Mouse (Mus musculus): ENCODE results near the gene Spag5.

DNA sequence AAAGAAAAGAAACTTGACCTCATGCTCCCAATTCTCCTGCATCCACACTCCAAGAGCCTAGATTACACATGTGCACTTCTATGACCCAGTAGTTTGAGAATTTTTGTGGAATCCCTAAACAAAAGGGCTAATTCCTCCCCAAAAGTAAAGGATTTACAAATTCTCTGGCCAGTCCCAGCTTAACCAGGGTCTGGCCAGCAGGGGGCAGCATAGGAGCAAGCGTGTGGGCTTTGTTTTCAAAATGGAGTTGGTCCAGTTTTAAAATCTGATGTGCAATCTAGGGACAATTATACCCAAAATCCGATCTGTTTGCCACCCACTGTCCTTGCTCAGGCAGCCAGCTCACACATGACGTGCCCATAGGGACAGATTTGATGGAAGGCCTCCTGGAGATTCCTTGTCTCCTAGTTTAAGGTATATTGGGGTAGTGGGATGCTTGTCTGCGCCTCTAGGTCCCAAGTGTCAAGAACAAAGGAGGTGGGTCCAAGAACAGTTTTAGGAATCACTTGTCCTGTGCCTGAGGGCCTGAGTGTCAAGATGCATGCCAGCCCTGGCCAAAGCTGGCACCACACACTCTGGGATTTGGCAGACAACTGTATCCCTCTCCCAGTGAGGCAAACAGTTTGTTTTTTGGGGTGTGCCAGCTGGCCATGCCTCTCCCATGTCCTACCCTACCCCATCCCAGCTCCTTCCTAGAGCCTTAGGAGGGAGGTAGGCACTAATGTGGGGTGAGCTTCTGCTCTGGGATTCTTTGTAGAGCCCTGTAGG lies 54.3 kb downstream of the Spag5 start:
- no peak for TF ChIP-seq EP300 (IDR thresholded peaks at IDR 0.05; ENCODE audit: low read depth)
- TF ChIP-seq CTCF (IDR thresholded peaks at IDR 0.05; ENCODE audit: low read depth) = peak; percentile 90

Data from liver, embryonic 14.5 days (tissue).